Mouse (Mus musculus) limb, embryonic 12.5 days (tissue): ENCODE measurements around the gene Nrm. TPM values are rescaled to one million over a fixed set of nuclear protein-coding genes. Genes with fewer than 3 reads are reported as not detected.
A peak's percentile ranks its signal among the peaks of the same experiment; 100 is the strongest.

Experiments used
- ATAC-seq: fragments of 200-750 bp; cut with Nextera tagmentation; 2 replicates; pipeline ENCODE4 v1.8.0; 2017; ENCODE audit warnings: low read depth, moderate TSS enrichment; ENCODE audit not compliant: insufficient number of reproducible peaks, insufficient read depth, low FRiP score, low TSS enrichment
- H3K27ac ChIP-seq: fragments of 300-500 bp; sonication (generic); 2 replicates; pipeline ENCODE4 v1.5.1; 2016; ENCODE audit warnings: mild to moderate bottlenecking, moderate library complexity
- H3K27me3 ChIP-seq: fragments of 300-500 bp; sonication (generic); 2 replicates; pipeline ENCODE4 v1.6.1; 2016; ENCODE audit warnings: mild to moderate bottlenecking, moderate library complexity
- H3K36me3 ChIP-seq: fragments of 300-500 bp; sonication (generic); 2 replicates; pipeline ENCODE4 v1.6.1; 2016; ENCODE audit warnings: mild to moderate bottlenecking, moderate library complexity
- H3K4me1 ChIP-seq: fragments of 300-500 bp; sonication (generic); replicated peaks from 2 replicates; pipeline ENCODE4 v1.6.1; 2016
- H3K4me2 ChIP-seq: fragments of 300-500 bp; sonication (generic); 2 replicates; pipeline ENCODE4 v1.6.1; 2016; ENCODE audit warnings: mild to moderate bottlenecking, moderate library complexity
- H3K4me3 ChIP-seq: fragments of 300-500 bp; sonication (generic); replicated peaks from 2 replicates; pipeline ENCODE4 v1.5.1; 2016; ENCODE audit warnings: mild to moderate bottlenecking
- H3K9ac ChIP-seq: fragments of 300-500 bp; sonication (generic); replicated peaks from 2 replicates; pipeline ENCODE4 v1.6.1; 2016; ENCODE audit warnings: mild to moderate bottlenecking, moderate library complexity
- H3K9me3 ChIP-seq: fragments of 300-500 bp; sonication (generic); 2 replicates; pipeline ENCODE4 v1.6.1; 2016; ENCODE audit warnings: mild to moderate bottlenecking, moderate library complexity
- WGBS: fragments of 180-500 bp; shearing (Covaris S2); methylation state at CpG from one replicate; pipeline ENCODE4 v1.1.7; 2016; 5-methylcytosine and 5-hydroxymethylcytosine counted together
- polyA plus RNA-seq: library from polyadenylated mRNA; unstranded; fragments of >200 nt; fragmentation: Nextera tagmentation; extraction: Ambion mirVana; gene quantifications from 2 replicates; pipeline ENCODE4 v1.2.1, GENCODE M21; 2016

Nrm gene
- polyA plus RNA-seq, result 51.3 and 52.5 TPM in 2 replicates

GRCm38 (mm10) chr17:35861198-35861857 lies at the start of gene Nrm:
TSS of gene Nrm (plus strand) at chr17:35861318.
- Histone ChIP-seq H3K27ac (peak within 1 kb of the TSS; percentile 92), H3K9me3 (no peaks in the 10 kb centered on the region), H3K27me3 (no peaks in the 10 kb centered on the region), H3K4me3 (peak within 1 kb of the TSS; percentile 73), H3K9ac (peak within 1 kb of the TSS; percentile 79), H3K4me1 (peaks cover 15% of the 10 kb centered on the region), H3K4me2 (peak within 1 kb of the TSS; percentile 67), H3K36me3 (peaks cover 31% of the 10 kb centered on the region)
- WGBS, result under 1% methylated on average over 47 of the region's 47 CpGs
- peak; percentile 89 for ATAC-seq

- peaks cover 22% of the 10 kb centered on the region for H3K4me1 ChIP-seq
- H3K9me3 ChIP-seq, result no peaks in the 10 kb centered on the region
- 0 out of 2 replicates have a peak overlapping the region, but pooled peaks have one; percentile 12 for H3K27ac ChIP-seq
- no peak overlapping the region for H3K9ac ChIP-seq
- H3K4me3 ChIP-seq, result no peak overlapping the region
- no peak for ATAC-seq
- H3K27me3 ChIP-seq, result no peaks in the 10 kb centered on the region
- no peak overlapping the region for H3K4me2 ChIP-seq
- WGBS, result 76% methylated on average over 5 of the region's 5 CpGs
- no peaks in the 10 kb centered on the region for H3K36me3 ChIP-seq
Observed at GRCm38 (mm10) chr17:35812307-35812706, 48.8 kb upstream of the Nrm start.

- no peak for ATAC-seq
- H3K27me3 ChIP-seq, result no peaks in the 10 kb centered on the region
- H3K4me2 ChIP-seq, result no peak overlapping the region
- H3K27ac ChIP-seq, result 0 out of 2 replicates have a peak overlapping the region, but pooled peaks have one; percentile 12
- no peak overlapping the region for H3K4me3 ChIP-seq
- H3K9ac ChIP-seq, result no peak overlapping the region
- peaks cover 26% of the 10 kb centered on the region for H3K4me1 ChIP-seq
- WGBS, result 74% methylated on average over 6 of the region's 6 CpGs
- H3K9me3 ChIP-seq, result no peaks in the 10 kb centered on the region
- H3K36me3 ChIP-seq, result no peaks in the 10 kb centered on the region
Observed at GRCm38 (mm10) chr17:35812736-35813135, 48.4 kb upstream of the Nrm start.

GRCm38 (mm10) chr17:35813245-35813647 lies 47.9 kb upstream of the Nrm start:
- H3K27ac ChIP-seq, result 0 out of 2 replicates have a peak overlapping the region, but pooled peaks have one; percentile 41
- peaks cover 26% of the 10 kb centered on the region for H3K4me1 ChIP-seq
- no peak overlapping the region for H3K4me3 ChIP-seq
- no peaks in the 10 kb centered on the region for H3K9me3 ChIP-seq
- WGBS, result 66% methylated on average over 7 of the region's 7 CpGs
- ATAC-seq, result peak; percentile 20; the same call in 1 of the 2 replicates
- H3K9ac ChIP-seq, result no peak overlapping the region
- no peaks in the 10 kb centered on the region for H3K36me3 ChIP-seq
- H3K27me3 ChIP-seq, result no peaks in the 10 kb centered on the region
- no peak overlapping the region for H3K4me2 ChIP-seq

GRCm38 (mm10) chr17:35813653-35814052 lies 47.5 kb upstream of the Nrm start:
- Histone ChIP-seq H3K4me3 (no peak overlapping the region), H3K9ac (no peak overlapping the region), H3K36me3 (no peaks in the 10 kb centered on the region), H3K4me1 (peaks cover 26% of the 10 kb centered on the region), H3K27ac (0 out of 2 replicates have a peak overlapping the region, but pooled peaks have one; percentile 41), H3K27me3 (no peaks in the 10 kb centered on the region), H3K9me3 (no peaks in the 10 kb centered on the region), H3K4me2 (no peak overlapping the region)
- WGBS, result 83% methylated on average over 7 of the region's 7 CpGs
- no peak for ATAC-seq

- Histone ChIP-seq H3K36me3 (no peaks in the 10 kb centered on the region), H3K4me1 (peaks cover 26% of the 10 kb centered on the region), H3K9ac (no peak overlapping the region), H3K4me3 (no peak overlapping the region), H3K4me2 (no peak overlapping the region), H3K27ac (no peak overlapping the region), H3K27me3 (no peaks in the 10 kb centered on the region), H3K9me3 (no peaks in the 10 kb centered on the region)
- ATAC-seq, result no peak
- 63% methylated on average over 6 of the region's 6 CpGs for WGBS
Observed at GRCm38 (mm10) chr17:35814678-35815077, 46.4 kb upstream of the Nrm start.

GRCm38 (mm10) chr17:35815836-35816235 lies 45.3 kb upstream of the Nrm start:
- 54% methylated on average over 7 of the region's 7 CpGs for WGBS
- H3K4me1 ChIP-seq, result peaks cover 26% of the 10 kb centered on the region

GRCm38 (mm10) chr17:35816686-35817085 lies 44.4 kb upstream of the Nrm start:
- Histone ChIP-seq H3K9me3 (no peaks in the 10 kb centered on the region), H3K27me3 (peaks cover 4% of the 10 kb centered on the region; the same call in 1 of the 2 replicates), H3K9ac (no peak overlapping the region), H3K27ac (peak overlapping the region; percentile 53; the same call in 1 of the 2 replicates), H3K4me1 (peaks cover 30% of the 10 kb centered on the region), H3K4me2 (peak overlapping the region; percentile 22; the same call in 1 of the 2 replicates), H3K36me3 (no peaks in the 10 kb centered on the region), H3K4me3 (no peak overlapping the region)
- 36% methylated on average over 9 of the region's 14 CpGs for WGBS
- no peak for ATAC-seq

More at GRCm38 (mm10) chr17:35815836-35816235, 45.3 kb upstream of the Nrm start:
- no peak overlapping the region for H3K4me3 ChIP-seq
- H3K27ac ChIP-seq, result no peak overlapping the region; the same call in 1 of the 2 replicates
- H3K9me3 ChIP-seq, result no peaks in the 10 kb centered on the region
- no peaks in the 10 kb centered on the region for H3K36me3 ChIP-seq
- H3K4me2 ChIP-seq, result no peak overlapping the region
- no peak overlapping the region for H3K9ac ChIP-seq
- ATAC-seq, result no peak
- peaks cover 4% of the 10 kb centered on the region; the same call in 1 of the 2 replicates for H3K27me3 ChIP-seq

GRCm38 (mm10) chr17:35817226-35817625 lies 43.9 kb upstream of the Nrm start:
- Histone ChIP-seq H3K27ac (peak overlapping the region; percentile 53; the same call in 1 of the 2 replicates), H3K36me3 (no peaks in the 10 kb centered on the region), H3K4me1 (peaks cover 34% of the 10 kb centered on the region), H3K4me3 (no peak overlapping the region), H3K4me2 (peak overlapping the region; percentile 22; the same call in 1 of the 2 replicates), H3K9me3 (no peaks in the 10 kb centered on the region), H3K27me3 (peaks cover 4% of the 10 kb centered on the region; the same call in 1 of the 2 replicates), H3K9ac (no peak overlapping the region)
- no peak for ATAC-seq
- 32% methylated on average over 10 of the region's 10 CpGs for WGBS

GRCm38 (mm10) chr17:35820111-35820510 lies 41.0 kb upstream of the Nrm start:
- no peak overlapping the region for H3K9ac ChIP-seq
- no peak overlapping the region for H3K27ac ChIP-seq
- H3K4me3 ChIP-seq, result no peak overlapping the region
- peaks cover 6% of the 10 kb centered on the region; the same call in 1 of the 2 replicates for H3K36me3 ChIP-seq
- no peak overlapping the region for H3K4me2 ChIP-seq
- no peak for ATAC-seq
- no peaks in the 10 kb centered on the region for H3K9me3 ChIP-seq
- H3K27me3 ChIP-seq, result peaks cover 4% of the 10 kb centered on the region; the same call in 1 of the 2 replicates
- H3K4me1 ChIP-seq, result peaks cover 40% of the 10 kb centered on the region
- 80% methylated on average over 5 of the region's 5 CpGs for WGBS
